ENCODE assay signal across 28 mouse cellular contexts in genomic region chr1:118251931-118252330, GRCm38 (mm10).
"Had no signal": no experiment of that assay in that cellular context is flagged by ENCODE, and none has a peak within 500 bp of the region (broad histone marks: within the 10 kb centered on the region; RNA-seq: fewer than 3 reads in every experiment).

No protein-coding gene starts in this region.

- H3K9me3 ChIP-seq: embryonic facial prominence, embryonic 12.5 days; embryonic facial prominence, embryonic 13.5 days; embryonic facial prominence, embryonic 15.5 days; forebrain, embryonic 15.5 days had no signal

- H3K9ac ChIP-seq: embryonic facial prominence, embryonic 12.5 days; embryonic facial prominence, embryonic 13.5 days; embryonic facial prominence, embryonic 15.5 days; forebrain, embryonic 12.5 days; forebrain, embryonic 13.5 days; forebrain, embryonic 15.5 days; forebrain, postnatal 0 days had no signal

- H3K4me1 ChIP-seq: embryonic facial prominence, embryonic 10.5 days; embryonic facial prominence, embryonic 12.5 days; embryonic facial prominence, embryonic 13.5 days; embryonic facial prominence, embryonic 15.5 days; forebrain, embryonic 10.5 days; forebrain, embryonic 12.5 days; forebrain, embryonic 13.5 days; forebrain, embryonic 15.5 days had no signal

- H3K27ac ChIP-seq: embryonic facial prominence, embryonic 10.5 days; embryonic facial prominence, embryonic 12.5 days; embryonic facial prominence, embryonic 13.5 days; embryonic facial prominence, embryonic 15.5 days; forebrain, embryonic 10.5 days; forebrain, embryonic 12.5 days; forebrain, embryonic 13.5 days; forebrain, embryonic 15.5 days; gastrocnemius, adult 2 months; heart, adult 2 months had no signal

- DNase-seq: cerebellum, adult 8-10 months; cerebellum, adult 9-10 months; cerebellum, adult 9-11 months; cerebellum, postnatal 10 days; cerebellum, postnatal 14 days; cerebellum, postnatal 25 days; cerebellum, postnatal 36 days; embryo, embryonic 11 days; forebrain, postnatal 0 days; gastrocnemius, adult 2 months; gastrocnemius, postnatal 10 days; gastrocnemius, postnatal 14 days; gastrocnemius, postnatal 25 days; gastrocnemius, postnatal 36 days; heart, adult 11 months; heart, adult 18-20 months; heart, adult 2 months had no signal

- H3K4me3 ChIP-seq: embryonic facial prominence, embryonic 10.5 days; embryonic facial prominence, embryonic 12.5 days; embryonic facial prominence, embryonic 13.5 days; embryonic facial prominence, embryonic 15.5 days; erythroblast, embryonic 14.5 days; forebrain, embryonic 10.5 days; forebrain, embryonic 12.5 days; forebrain, embryonic 13.5 days; forebrain, embryonic 15.5 days; gastrocnemius, adult 2 months; heart, adult 2 months had no signal

- ATAC-seq: forebrain, embryonic 13.5 days; forebrain, embryonic 14.5 days; forebrain, embryonic 15.5 days; forebrain, embryonic 16.5 days; forebrain, postnatal 0 days had no signal

- H3K27me3 ChIP-seq: embryonic facial prominence, embryonic 12.5 days; embryonic facial prominence, embryonic 13.5 days; embryonic facial prominence, embryonic 15.5 days; forebrain, embryonic 12.5 days; forebrain, embryonic 13.5 days; forebrain, embryonic 15.5 days had no signal

- H3K36me3 ChIP-seq: embryonic facial prominence, embryonic 10.5 days; embryonic facial prominence, embryonic 12.5 days; embryonic facial prominence, embryonic 13.5 days; embryonic facial prominence, embryonic 15.5 days; forebrain, embryonic 10.5 days; forebrain, embryonic 12.5 days; forebrain, embryonic 15.5 days had no signal

- H3K4me2 ChIP-seq: embryonic facial prominence, embryonic 12.5 days; embryonic facial prominence, embryonic 13.5 days; embryonic facial prominence, embryonic 15.5 days; forebrain, embryonic 12.5 days; forebrain, embryonic 13.5 days; forebrain, embryonic 15.5 days had no signal
